Mouse (Mus musculus) G1E (cell line): ENCODE results near the gene Slc26a3.

ENCODE experiments used
- CTCF ChIP-seq: IDR thresholded peaks from 2 replicates; pipeline ENCODE4 v1.5.1; 2012; ENCODE audit warnings: low read depth, low read length, inconsistent platforms, mixed read lengths
- GATA1 ChIP-seq: IDR thresholded peaks from 2 replicates; pipeline ENCODE4 v1.6.1; 2012; ENCODE audit warnings: borderline replicate concordance, low read length, inconsistent platforms, mixed read lengths
- GATA2 ChIP-seq: IDR thresholded peaks from 2 replicates; pipeline ENCODE4 v1.6.1; 2012; ENCODE audit warnings: low read depth, low read length, inconsistent platforms, borderline replicate concordance
- POLR2AphosphoS5 ChIP-seq: IDR thresholded peaks from 2 replicates; pipeline ENCODE4 v1.6.1; 2012; ENCODE audit warnings: low read depth, low read length, inconsistent platforms; ENCODE audit not compliant: insufficient replicate concordance
- TAL1 ChIP-seq: conservative IDR thresholded peaks from 2 replicates; pipeline ENCODE4 v1.6.1; 2012; ENCODE audit warnings: low read depth, low read length, inconsistent platforms, mixed read lengths

DNA sequence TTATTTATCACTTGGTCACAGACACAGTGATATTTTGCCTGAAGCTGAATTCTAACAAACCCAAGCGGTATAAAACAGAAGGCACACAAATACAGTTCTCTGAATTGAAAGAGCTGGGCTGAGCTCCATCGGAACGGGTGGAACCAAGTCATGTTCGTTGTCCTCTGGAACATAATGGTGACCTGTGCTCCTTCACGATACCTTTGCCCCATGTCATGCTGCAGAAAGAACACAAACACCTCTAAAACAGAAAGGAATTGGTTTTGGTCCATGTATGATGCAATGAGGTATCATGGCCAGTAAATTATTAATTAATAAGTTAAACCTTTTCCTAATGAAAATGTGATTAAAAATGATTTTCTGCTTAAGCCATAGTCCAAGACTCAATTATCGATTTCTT is 11.3 kb downstream of the Slc26a3 start:
- no peak for TF ChIP-seq GATA1
- TF ChIP-seq CTCF: no peak
- no peak for TF ChIP-seq GATA2
- TF ChIP-seq POLR2AphosphoS5: no peak
- no peak for TF ChIP-seq TAL1
